Mouse (Mus musculus): ENCODE results near the gene 4930562C15Rik.

Gene 4930562C15Rik

DNA sequence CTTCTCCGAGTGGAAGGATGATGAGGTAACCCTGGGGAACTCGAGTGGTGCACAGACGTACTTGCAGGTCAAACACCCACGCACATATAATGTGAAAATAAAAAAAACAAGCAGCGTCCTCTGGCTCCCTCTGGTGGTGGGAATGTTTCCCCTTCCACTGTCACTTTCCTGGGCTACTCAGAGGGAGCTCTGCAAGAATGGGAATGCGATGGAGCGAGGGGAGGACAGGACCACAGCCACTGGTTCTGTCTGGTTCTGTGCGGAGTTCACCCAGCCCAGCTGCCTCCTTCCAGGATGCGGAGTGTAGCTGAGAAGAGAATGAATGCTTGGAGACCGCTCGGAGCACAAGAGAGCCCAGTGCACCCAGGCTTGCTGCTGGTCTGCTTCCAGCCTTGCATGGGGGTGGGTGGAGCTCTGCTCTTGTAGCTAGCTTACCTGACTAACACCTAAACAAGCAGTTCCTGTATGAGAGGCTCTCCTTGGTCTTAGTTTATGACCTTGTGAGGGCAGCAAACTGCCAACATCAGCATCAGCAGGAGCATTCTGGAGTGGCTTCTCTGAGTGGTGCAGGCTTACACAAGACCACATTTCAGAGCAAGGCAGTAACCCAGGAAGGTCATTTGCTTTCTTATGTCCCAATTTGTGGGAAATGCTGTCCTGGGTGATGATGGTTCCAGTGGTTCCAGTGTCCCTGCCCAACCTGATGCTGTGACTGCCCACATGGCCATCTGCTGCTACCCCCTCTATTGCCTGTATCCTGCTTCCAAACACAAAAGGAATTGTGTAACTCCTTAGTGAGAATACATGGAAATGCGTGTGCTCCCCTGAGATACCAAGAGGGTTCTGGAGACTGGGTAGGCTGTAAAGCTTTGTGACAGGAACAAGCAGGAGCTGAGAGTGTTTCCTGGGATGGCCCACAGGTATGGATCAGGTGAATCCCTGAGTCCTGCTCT, 78.8 kb downstream of the 4930562C15Rik start:
- DNase-seq (ENCODE audit: low spot score in 2 of 2) = peak; percentile 82 to 83

DNA sequence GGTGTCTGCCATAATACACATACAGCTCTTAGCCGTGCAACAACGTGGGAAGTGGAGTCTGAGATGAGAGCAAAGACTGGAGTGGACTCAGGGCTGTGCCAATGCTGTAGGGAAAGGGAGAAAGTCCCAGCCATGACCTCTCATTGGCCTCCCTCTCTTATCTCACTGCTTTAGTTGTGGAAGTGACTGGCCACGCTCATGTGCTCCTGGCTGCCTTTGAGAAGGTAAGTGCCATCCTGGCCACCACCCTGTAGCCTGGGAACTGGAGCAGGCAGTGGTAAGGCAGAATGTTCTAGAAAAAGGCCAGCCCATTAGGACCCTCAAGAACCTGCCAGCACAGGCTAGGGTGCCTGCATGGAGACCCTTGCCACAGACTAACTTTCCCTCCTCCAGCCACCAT, 80.7 kb downstream of the 4930562C15Rik start:
- no peak for DNase-seq (ENCODE audit: low spot score in 2 of 2)

GRCm38 (mm10) chr16:4916608-4917007, 81.4 kb downstream of the 4930562C15Rik start:
- DNase-seq (ENCODE audit: low spot score in 2 of 2) = no peak

Measured in urinary bladder, postnatal 36 days (tissue).